Mouse (Mus musculus) T-cell, adult 2 months (primary cell): Measurements from ENCODE around the gene Nlrp5.
"Not testable (repeated sequence)": the region's sequence is repeated elsewhere in the genome, so short reads cannot be mapped to it uniquely, and the experiment has no call there.

Source experiments
- DNase-seq: peaks from one replicate; pipeline ENCODE4 v3.0.0; 2022; ENCODE audit warnings: low spot score

Gene Nlrp5

GRCm38 (mm10) chr7:23385589-23385988 is at the start of gene Nlrp5:
TSS of gene Nlrp5 (plus strand) at chr7:23385889.
- DNase-seq, result no peak

DNA sequence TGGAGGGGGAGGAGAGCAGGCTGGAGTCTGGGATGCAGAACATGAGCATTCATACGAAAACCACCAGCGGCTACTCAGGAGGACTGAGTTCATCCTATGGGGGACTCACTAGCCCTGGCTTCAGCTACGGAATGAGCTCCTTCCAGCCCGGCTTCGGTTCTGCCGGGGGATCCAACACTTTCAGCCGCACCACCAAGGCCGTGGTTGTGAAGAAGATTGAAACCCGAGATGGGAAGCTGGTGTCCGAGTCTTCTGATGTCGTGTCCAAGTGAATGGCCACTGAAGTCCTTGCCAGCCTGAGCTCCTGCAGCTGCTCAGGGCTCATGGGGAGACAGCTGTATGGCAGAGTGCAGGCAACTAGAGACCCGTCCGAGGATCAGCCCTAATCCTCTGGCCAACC is 27.4 kb upstream of the Nlrp5 start:
- DNase-seq, result not testable (repeated sequence)

- DNase-seq, result not testable (repeated sequence)
Measured at GRCm38 (mm10) chr7:23470201-23470600, 84.5 kb downstream of the Nlrp5 start.

- DNase-seq, result not testable (repeated sequence)
Measured at GRCm38 (mm10) chr7:23470832-23471231, 85.1 kb downstream of the Nlrp5 start.

DNA sequence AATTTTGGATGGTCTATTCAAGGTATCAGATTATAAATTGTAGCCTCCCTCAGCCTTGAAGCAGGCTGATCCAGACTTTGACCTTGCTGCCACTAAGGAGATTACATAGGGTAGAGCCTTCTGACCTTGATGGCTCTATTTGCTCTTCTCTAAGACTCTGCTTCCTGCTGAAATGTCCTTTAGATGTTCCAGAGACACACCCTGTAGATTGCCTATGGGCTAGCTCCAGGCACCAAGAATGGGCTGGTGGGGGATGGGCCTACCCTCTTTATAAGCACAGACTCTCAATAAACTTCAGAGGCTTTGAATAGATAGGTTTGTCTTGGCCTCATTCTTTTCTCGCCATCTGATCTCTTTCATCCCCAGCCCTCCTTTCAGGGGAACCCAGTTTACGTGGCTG is 87.2 kb downstream of the Nlrp5 start:
- not testable (repeated sequence) for DNase-seq
